Mouse (Mus musculus) embryonic facial prominence, embryonic 14.5 days (tissue): ENCODE results near the gene Olfr67. TPM values are rescaled to one million over a fixed set of nuclear protein-coding genes. Genes with fewer than 3 reads are reported as not detected.
"Not testable (repeated sequence)": the region's sequence is repeated elsewhere in the genome, so short reads cannot be mapped to it uniquely, and the experiment has no call there.

Experiments
- ATAC-seq: fragments of 200-750 bp; cut with Nextera tagmentation; 2 replicates; pipeline ENCODE4 v1.8.0; 2017; ENCODE audit warnings: low read depth, moderate number of reproducible peaks, moderate TSS enrichment
- DNase-seq: peaks from one replicate; pipeline ENCODE4 v3.0.0-alpha.2; 2015; ENCODE audit warnings: low spot score
- H3K27ac ChIP-seq: fragments of 300-500 bp; sonication (generic); replicated peaks from 2 replicates; pipeline ENCODE4 v1.5.1; 2014; ENCODE audit warnings: low read depth, mild to moderate bottlenecking, low read length, moderate library complexity
- H3K27me3 ChIP-seq: fragments of 300-500 bp; sonication (generic); replicated peaks from 2 replicates; pipeline ENCODE4 v1.6.1; 2014; ENCODE audit warnings: low read length; ENCODE audit not compliant: control insufficient read depth, insufficient read depth
- H3K36me3 ChIP-seq: fragments of 300-500 bp; sonication (generic); 2 replicates; pipeline ENCODE4 v1.6.1; 2014; ENCODE audit warnings: low read length, mixed read lengths; ENCODE audit not compliant: control insufficient read depth, insufficient read depth
- H3K4me1 ChIP-seq: fragments of 300-500 bp; sonication (generic); 2 replicates; pipeline ENCODE4 v1.6.1; 2014; ENCODE audit warnings: antibody characterized with exemption, low read length; ENCODE audit not compliant: control insufficient read depth, insufficient read depth
- H3K4me2 ChIP-seq: fragments of 300-500 bp; sonication (generic); 2 replicates; pipeline ENCODE4 v1.6.1; 2014; ENCODE audit warnings: low read depth, mild to moderate bottlenecking, low read length, moderate library complexity, mixed read lengths
- H3K4me3 ChIP-seq: fragments of 300-500 bp; sonication (generic); 2 replicates; pipeline ENCODE4 v1.5.1; 2014; ENCODE audit warnings: low read depth, mild to moderate bottlenecking, low read length
- H3K9ac ChIP-seq: fragments of 300-500 bp; sonication (generic); 2 replicates; pipeline ENCODE4 v1.6.1; 2014; ENCODE audit warnings: low read depth, mild to moderate bottlenecking, low read length, moderate library complexity, mixed read lengths
- H3K9me3 ChIP-seq: fragments of 300-500 bp; sonication (generic); 2 replicates; pipeline ENCODE4 v1.6.1; 2016; ENCODE audit warnings: low read length; ENCODE audit not compliant: control insufficient read depth
- WGBS: fragments of 180-500 bp; shearing (Covaris S2); extraction: QIAGEN DNeasy Blood & Tissue Kit; methylation state at CpG from one replicate; pipeline ENCODE4 v1.1.7; 2014; 5-methylcytosine and 5-hydroxymethylcytosine counted together
- polyA plus RNA-seq: library from polyadenylated mRNA; unstranded; fragments of >200 nt; fragmentation: Nextera tagmentation; extraction: Ambion mirVana; gene quantifications from 2 replicates; pipeline ENCODE4 v1.2.1, GENCODE M21; 2014

Gene Olfr67
- polyA plus RNA-seq, 1 experiment from 2014 or later: not detected

- not testable (repeated sequence) for DNase-seq, H3K27me3 ChIP-seq, H3K4me3 ChIP-seq, H3K9ac ChIP-seq, ATAC-seq, H3K4me1 ChIP-seq, H3K9me3 ChIP-seq, H3K27ac ChIP-seq, H3K4me2 ChIP-seq, H3K36me3 ChIP-seq
- WGBS: 66% methylated on average over 2 of the region's 2 CpGs
Observed at GRCm38 (mm10) chr7:103808120-103808519, 16.5 kb upstream of the Olfr67 start.

- Histone ChIP-seq H3K4me1 (no peaks in the 10 kb centered on the region), H3K36me3 (no peaks in the 10 kb centered on the region), H3K4me2 (no peak overlapping the region), H3K4me3 (no peak overlapping the region), H3K9me3 (no peaks in the 10 kb centered on the region), H3K9ac (no peak overlapping the region), H3K27ac (no peak overlapping the region), H3K27me3 (no peaks in the 10 kb centered on the region)
- 68% methylated on average over 1 of the region's 1 CpGs for WGBS
- ATAC-seq (no peak), DNase-seq (peak; percentile 26)
Observed at GRCm38 (mm10) chr7:103806856-103807255, 15.2 kb upstream of the Olfr67 start.

- no peak overlapping the region for H3K4me2 ChIP-seq
- no peaks in the 10 kb centered on the region for H3K4me1 ChIP-seq
- no peaks in the 10 kb centered on the region for H3K9me3 ChIP-seq
- no peak for DNase-seq
- H3K27ac ChIP-seq: no peak overlapping the region
- ATAC-seq: no peak
- no peak overlapping the region for H3K4me3 ChIP-seq
- WGBS: 20% methylated on average over 4 of the region's 4 CpGs
- no peaks in the 10 kb centered on the region for H3K36me3 ChIP-seq
- H3K9ac ChIP-seq: no peak overlapping the region
- H3K27me3 ChIP-seq: no peaks in the 10 kb centered on the region
Observed at GRCm38 (mm10) chr7:103792669-103793388, 1.2 kb upstream of the Olfr67 start.

- DNase-seq (no peak), ATAC-seq (no peak)
- Histone ChIP-seq H3K27me3 (no peaks in the 10 kb centered on the region), H3K36me3 (no peaks in the 10 kb centered on the region), H3K4me2 (no peak within 1 kb of the TSS), H3K9me3 (no peaks in the 10 kb centered on the region), H3K9ac (no peak within 1 kb of the TSS), H3K4me3 (no peak within 1 kb of the TSS), H3K27ac (no peak within 1 kb of the TSS), H3K4me1 (no peaks in the 10 kb centered on the region)
- 72% methylated on average over 3 of the region's 3 CpGs for WGBS
Observed at GRCm38 (mm10) chr7:103779598-103779997, 12.0 kb downstream of the Olfr67 start, which contains the start of gene Olfr68. Gene Olfr68 (minus strand): TSS chr7:103779698.

- not testable (repeated sequence) for ATAC-seq
Observed at GRCm38 (mm10) chr7:103777652-103778051, 14.0 kb downstream of the Olfr67 start.

GRCm38 (mm10) chr7:103771494-103771893 is 20.1 kb downstream of the Olfr67 start, which contains the start of gene Olfr69:
Gene Olfr69 (minus strand): TSS chr7:103771594.
- WGBS: 68% methylated on average over 2 of the region's 2 CpGs
- DNase-seq (no peak), ATAC-seq (no peak)
- Histone ChIP-seq H3K4me3 (no peak within 1 kb of the TSS), H3K4me1 (no peaks in the 10 kb centered on the region), H3K27ac (no peak within 1 kb of the TSS), H3K9ac (no peak within 1 kb of the TSS), H3K4me2 (no peak within 1 kb of the TSS), H3K9me3 (no peaks in the 10 kb centered on the region), H3K36me3 (no peaks in the 10 kb centered on the region), H3K27me3 (no peaks in the 10 kb centered on the region)

More at GRCm38 (mm10) chr7:103777652-103778051, 14.0 kb downstream of the Olfr67 start:
- H3K4me1 ChIP-seq, DNase-seq, H3K9me3 ChIP-seq, H3K4me3 ChIP-seq, H3K36me3 ChIP-seq, H3K9ac ChIP-seq, H3K27ac ChIP-seq, H3K4me2 ChIP-seq, H3K27me3 ChIP-seq: not testable (repeated sequence)
- 90% methylated on average over 3 of the region's 4 CpGs for WGBS

GRCm38 (mm10) chr7:103767687-103768086 is 23.9 kb downstream of the Olfr67 start:
- not testable (repeated sequence) for H3K9ac ChIP-seq, ATAC-seq
- 77% methylated on average over 4 of the region's 6 CpGs for WGBS

GRCm38 (mm10) chr7:103762212-103762611 is 29.4 kb downstream of the Olfr67 start:
- ATAC-seq, H3K9ac ChIP-seq, H3K36me3 ChIP-seq, H3K27me3 ChIP-seq, DNase-seq, H3K9me3 ChIP-seq, H3K4me2 ChIP-seq, H3K27ac ChIP-seq, H3K4me1 ChIP-seq, H3K4me3 ChIP-seq: not testable (repeated sequence)
- 84% methylated on average over 6 of the region's 6 CpGs for WGBS

More at GRCm38 (mm10) chr7:103767687-103768086, 23.9 kb downstream of the Olfr67 start:
- H3K9me3 ChIP-seq, H3K27me3 ChIP-seq, H3K4me3 ChIP-seq, H3K36me3 ChIP-seq, H3K27ac ChIP-seq, DNase-seq, H3K4me2 ChIP-seq, H3K4me1 ChIP-seq: not testable (repeated sequence)

GRCm38 (mm10) chr7:103757233-103757632 is 34.4 kb downstream of the Olfr67 start, which contains the start of gene Olfr630:
Gene Olfr630 (minus strand): TSS chr7:103757333.
- 39% methylated on average over 2 of the region's 2 CpGs for WGBS
- ATAC-seq: no peak

More at GRCm38 (mm10) chr7:103757233-103757632, 34.4 kb downstream of the Olfr67 start, which contains the start of gene Olfr630:
- no peaks in the 10 kb centered on the region for H3K4me1 ChIP-seq
- no peaks in the 10 kb centered on the region for H3K27me3 ChIP-seq
- DNase-seq: no peak
- H3K4me2 ChIP-seq: no peak within 1 kb of the TSS
- no peaks in the 10 kb centered on the region for H3K36me3 ChIP-seq
- no peak within 1 kb of the TSS for H3K4me3 ChIP-seq
- H3K9me3 ChIP-seq: no peaks in the 10 kb centered on the region
- no peak within 1 kb of the TSS for H3K9ac ChIP-seq
- no peak within 1 kb of the TSS for H3K27ac ChIP-seq
